Mouse (Mus musculus) erythroblast, embryonic 14.5 days (primary cell): Measurements from ENCODE around the gene Cog4.

Experiments
- GATA1 ChIP-seq: IDR thresholded peaks from 2 replicates; pipeline ENCODE4 v1.6.1; 2012; ENCODE audit warnings: low read length, inconsistent platforms, mixed read lengths
- TAL1 ChIP-seq: IDR thresholded peaks from 3 replicates; pipeline ENCODE4 v1.6.1; 2012; ENCODE audit warnings: low read length, inconsistent platforms, mixed read lengths

- TF ChIP-seq TAL1 (no peak), GATA1 (no peak)
These were observed 48.9 kb downstream of the Cog4 start for GRCm38 (mm10) chr8:110895254-110895653.
